Mouse (Mus musculus): Measurements from ENCODE around the gene Ifnl2.

- TF ChIP-seq CTCF (IDR thresholded peaks at IDR 0.05 in 2 of 3, conservative IDR thresholded peaks at IDR 0.05 in 1 of 3; ENCODE audit: control insufficient read depth in 1 of 3, insufficient read depth in 1 of 3, low read depth in 2 of 3, low read length in 3 of 3, poor library complexity in 1 of 3, severe bottlenecking in 1 of 3) (no peak), POLR2A (IDR thresholded peaks at IDR 0.05; ENCODE audit: control insufficient read depth in 1 of 2, insufficient read depth in 1 of 2, low read depth in 1 of 2, low read length in 2 of 2, poor library complexity in 1 of 2) (no peak), CHD1 (IDR thresholded peaks at IDR 0.05; ENCODE audit: low read depth, low read length) (no peak), TCF12 (IDR thresholded peaks at IDR 0.05; ENCODE audit: low read depth, low read length) (no peak), MAX (IDR thresholded peaks at IDR 0.05; ENCODE audit: low read length) (no peak), CHD2 (IDR thresholded peaks at IDR 0.05; ENCODE audit: low read length) (no peak)
Measured at GRCm38 (mm10) chr7:28482854-28483253, 27.4 kb downstream of the Ifnl2 start.

All from MEL (cell line).